Mouse (Mus musculus): ENCODE results near the gene Kcns1. TPM values are rescaled to one million over a fixed set of nuclear protein-coding genes. Genes with fewer than 3 reads are reported as not detected.
"Not testable (repeated sequence)": the region's sequence is repeated elsewhere in the genome, so short reads cannot be mapped to it uniquely, and the experiment has no call there.

Kcns1 gene
- total RNA-seq (2015; ENCODE audit: low replicate concordance) = not detected in 2 replicates
- not detected in 2 replicates for total RNA-seq (2017; ENCODE audit: low replicate concordance)

DNA sequence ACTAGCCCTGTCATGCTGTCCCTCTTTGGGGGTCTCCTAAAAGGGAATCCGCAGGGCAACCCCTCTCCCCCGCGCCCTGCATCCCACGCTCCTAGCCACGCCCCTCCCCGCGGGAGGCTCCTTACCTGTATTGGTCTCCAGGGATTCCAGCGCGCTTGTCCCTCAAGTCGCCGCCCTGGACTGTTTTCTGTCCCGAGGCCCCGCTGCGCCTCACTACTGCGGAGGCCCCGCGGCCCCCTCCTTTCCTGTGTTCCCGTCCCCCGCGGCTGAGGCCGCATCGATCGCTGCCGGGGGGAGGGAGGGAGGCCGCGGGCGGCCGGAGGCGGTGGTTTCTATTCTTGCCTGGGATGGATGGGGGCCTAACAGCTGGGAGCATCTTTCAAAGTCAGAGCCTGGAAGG is at the start of gene Kcns1:
Gene Kcns1 (minus strand): TSS at position 212 of the 400 bp plus-strand sequence.
- ATAC-seq (replicated peaks; ENCODE audit: low FRiP score, poor library complexity, severe bottlenecking) = no peak

DNA sequence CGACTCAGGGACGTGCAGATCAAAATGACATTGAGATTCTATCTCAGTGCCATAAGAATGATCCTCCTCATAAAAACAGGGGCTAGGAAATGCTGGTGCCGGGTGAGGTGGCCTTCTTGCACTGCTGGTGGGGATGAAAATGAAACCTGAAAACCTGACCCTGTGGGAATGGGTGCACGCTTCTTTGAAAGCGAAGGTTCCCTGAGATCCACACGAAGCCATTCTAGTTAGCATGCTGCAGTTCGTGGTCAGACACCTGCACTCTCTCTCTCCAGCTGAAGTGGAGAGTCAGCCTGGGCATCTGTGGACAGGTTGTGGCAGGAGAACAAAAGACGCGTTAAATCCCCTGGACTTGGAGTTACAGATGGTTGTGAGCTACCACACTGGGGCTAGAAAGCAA is 48.4 kb upstream of the Kcns1 start:
- ATAC-seq (replicated peaks; ENCODE audit: low FRiP score, poor library complexity, severe bottlenecking) = no peak

DNA sequence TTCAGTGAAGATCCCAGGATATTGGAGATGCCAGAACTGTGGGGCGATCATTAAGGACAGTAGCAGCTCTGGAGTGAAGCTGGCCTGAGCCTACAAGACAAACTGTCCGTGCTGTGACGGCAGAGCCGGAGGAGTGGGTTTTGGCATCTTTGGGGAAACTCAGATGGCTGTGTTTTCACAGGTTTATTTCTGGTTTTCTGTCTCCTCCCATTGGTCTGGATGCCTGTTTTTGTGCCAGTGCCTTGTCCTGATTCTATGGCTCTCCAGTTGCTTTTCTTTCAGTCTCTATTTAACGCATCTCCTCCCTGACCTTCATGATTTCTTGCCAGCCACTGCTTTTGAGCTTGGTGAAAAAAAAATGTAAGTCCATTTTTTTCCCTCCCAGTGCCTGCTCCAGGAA is 41.8 kb upstream of the Kcns1 start:
- ATAC-seq (replicated peaks; ENCODE audit: low FRiP score, poor library complexity, severe bottlenecking) = no peak

DNA sequence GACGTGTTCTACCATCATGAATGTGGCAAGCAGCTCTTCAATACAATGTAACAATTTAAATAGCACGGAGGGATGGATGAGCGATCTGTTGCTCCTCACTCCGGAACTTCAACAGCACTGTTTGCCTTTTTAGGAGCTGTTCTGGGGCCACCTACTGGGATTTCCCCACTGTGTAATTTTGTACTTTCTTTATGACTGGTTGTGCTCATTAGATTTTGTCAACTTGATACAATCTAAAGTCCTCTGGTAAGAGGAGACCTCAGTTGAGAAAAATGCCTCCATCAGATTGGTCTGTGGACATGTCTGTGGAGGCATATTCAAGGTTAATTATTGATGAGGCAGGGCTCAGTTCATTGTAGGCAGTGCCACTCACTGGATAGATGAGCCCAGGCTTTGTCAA is 40.0 kb upstream of the Kcns1 start:
- ATAC-seq (replicated peaks; ENCODE audit: low FRiP score, poor library complexity, severe bottlenecking) = no peak

DNA sequence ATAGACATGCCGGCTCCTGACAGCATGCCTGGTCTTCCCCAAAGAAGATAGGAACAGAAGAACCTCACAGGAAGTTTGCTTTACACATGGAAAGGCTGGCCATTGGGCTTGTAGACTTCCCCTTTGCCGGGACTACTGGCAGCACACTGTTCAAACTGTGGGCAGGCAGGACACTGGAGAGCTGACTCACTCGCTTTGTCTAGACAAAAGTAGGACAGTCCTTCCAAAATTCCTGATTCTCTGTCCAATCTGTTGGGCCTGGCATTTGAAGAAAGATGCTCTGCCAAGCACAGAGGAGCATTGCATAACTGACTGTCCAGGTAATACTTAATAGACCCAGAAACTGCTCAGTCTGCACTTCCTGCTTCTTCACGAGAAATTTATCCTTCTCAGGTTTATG is 35.8 kb upstream of the Kcns1 start:
- no peak for ATAC-seq (replicated peaks; ENCODE audit: low FRiP score, poor library complexity, severe bottlenecking)

DNA sequence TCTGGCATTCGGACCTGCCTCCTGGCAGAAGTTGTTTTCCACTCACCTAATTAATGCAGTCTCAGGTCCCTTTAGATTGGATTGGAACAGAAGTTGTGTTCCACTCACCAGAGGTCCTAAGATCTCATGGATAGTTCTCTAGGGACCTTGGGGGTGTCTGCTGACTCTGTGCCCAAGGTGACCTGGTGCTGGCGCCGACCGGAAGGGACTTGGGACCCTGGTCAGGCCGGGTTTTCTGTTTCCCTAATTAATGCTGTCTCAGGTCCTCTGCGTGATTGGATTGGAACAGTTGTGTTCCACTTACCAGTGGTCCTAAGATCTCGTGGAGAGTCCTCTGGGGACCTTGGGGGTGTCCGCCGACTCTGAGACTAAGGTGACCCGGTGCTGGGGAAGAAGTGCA is 35.1 kb upstream of the Kcns1 start:
- ATAC-seq (replicated peaks; ENCODE audit: low FRiP score, poor library complexity, severe bottlenecking) = not testable (repeated sequence)

DNA sequence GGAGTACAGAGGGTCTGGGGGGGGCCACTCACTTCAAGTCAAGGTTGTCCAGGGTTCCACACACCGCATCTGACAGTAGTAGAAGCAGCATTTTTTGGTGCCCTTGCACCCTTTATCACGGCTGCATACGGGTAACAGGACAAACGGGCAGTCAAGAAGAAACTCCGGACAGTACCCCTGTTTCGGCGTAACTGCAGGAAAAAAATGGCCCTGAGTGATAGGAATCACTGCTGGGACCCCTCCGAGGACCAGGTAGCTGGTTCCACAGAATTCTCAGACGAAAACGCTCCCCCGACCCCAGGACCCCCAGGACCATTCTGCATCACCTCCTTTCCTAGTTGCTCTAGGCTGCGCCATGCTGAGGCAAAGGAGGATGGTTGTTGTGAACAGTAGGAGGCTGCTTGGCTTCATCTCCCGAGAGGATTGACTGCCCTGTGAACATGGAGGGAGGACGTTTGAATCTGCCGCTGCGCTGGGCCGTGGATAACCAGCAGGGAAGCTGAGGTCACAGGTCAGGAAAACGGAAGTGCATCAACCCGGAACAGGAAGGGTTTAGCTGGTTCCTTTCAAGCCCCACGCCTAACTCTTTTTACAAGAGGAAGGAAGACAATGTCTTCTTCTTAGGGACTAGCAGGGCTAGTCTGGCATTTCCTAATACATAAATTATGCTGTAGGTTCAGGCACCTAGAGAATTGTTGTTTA is 28.9 kb upstream of the Kcns1 start, which contains the start of gene Wfdc15a:
Gene Wfdc15a (minus strand): TSS at position 505 of the 702 bp plus-strand sequence.
- ATAC-seq (replicated peaks; ENCODE audit: low FRiP score, poor library complexity, severe bottlenecking) = no peak

DNA sequence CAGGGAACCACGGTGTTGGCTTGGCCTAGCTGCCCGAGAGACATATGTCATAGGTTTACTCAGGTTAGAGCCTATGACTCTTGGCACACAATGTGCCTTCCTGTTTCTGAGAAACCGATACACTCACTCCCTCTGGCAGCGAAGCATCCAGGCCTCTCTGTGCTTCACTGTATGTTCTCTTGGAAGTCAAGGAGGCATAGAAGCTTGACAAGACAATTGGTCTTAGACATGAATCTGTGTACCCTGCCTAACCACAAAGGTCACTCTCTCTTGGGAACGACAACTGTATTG is 25.7 kb upstream of the Kcns1 start:
- no peak for ATAC-seq (replicated peaks; ENCODE audit: low FRiP score, poor library complexity, severe bottlenecking)

DNA sequence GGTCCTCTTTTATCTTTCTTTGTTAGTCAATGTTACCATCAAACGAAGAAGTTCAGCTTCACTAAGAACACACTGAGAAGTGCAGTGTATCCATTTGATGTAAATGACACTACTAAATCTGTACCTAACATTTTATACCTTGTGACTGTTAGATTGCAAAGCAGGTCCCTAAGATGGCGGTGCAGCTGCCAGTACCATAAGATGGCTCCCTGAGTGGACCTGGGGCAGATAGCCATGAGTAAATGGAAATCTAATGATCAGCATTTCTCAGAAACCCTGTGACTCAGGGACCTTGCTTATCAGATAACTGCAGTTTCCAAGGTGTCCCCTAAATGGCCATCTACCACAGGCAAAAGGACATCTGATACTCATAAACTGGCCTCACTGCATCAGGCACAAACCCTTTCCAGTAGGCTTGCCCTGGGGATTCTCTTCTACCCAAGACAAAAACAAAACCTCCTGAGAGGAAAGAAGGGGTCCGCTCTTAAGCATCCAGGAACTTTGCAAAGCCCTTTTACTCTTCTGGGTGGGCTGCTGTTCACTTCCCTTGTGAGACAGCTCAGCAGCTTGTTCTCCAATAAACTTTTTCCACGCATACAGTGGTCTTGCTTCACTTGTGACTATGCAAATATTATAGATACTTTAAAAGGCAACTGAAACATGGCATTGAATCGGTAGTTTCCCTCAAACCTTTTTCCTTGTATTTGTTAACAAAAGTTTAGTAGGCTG is 25.2 kb upstream of the Kcns1 start:
- no peak for ATAC-seq (replicated peaks; ENCODE audit: low FRiP score, poor library complexity, severe bottlenecking)

DNA sequence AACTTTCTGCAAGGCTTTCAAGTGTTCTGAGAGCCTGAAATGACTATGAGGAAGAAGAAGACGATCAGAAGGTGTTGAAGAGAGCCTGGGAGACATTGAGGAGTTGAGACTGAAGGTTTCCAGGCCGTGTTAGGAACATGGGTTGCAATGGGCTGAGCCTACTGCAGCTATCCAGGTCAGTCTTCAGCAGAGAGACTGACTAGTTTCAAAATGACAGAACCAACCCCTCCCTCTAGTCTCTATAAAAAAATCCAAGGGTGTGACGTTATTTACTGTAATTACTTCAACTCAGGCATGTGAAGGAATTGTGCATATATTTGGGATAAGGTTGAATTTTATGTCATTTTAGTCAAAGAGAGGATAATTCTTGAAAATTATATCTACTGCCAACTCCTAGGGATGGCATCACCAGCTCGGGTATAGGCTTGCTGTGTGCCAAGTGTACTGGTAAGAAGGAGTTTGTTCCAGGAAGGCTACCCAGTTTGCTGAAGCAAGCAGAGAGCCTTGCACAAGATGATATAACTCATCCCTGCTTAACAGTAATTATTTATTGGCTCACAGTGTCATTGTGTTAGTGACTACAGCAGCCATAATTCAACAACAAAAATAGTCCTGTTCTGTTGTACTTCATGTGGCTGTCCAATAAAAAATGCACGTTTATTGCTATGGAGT is 24.2 kb upstream of the Kcns1 start:
- ATAC-seq (replicated peaks; ENCODE audit: low FRiP score, poor library complexity, severe bottlenecking) = no peak

DNA sequence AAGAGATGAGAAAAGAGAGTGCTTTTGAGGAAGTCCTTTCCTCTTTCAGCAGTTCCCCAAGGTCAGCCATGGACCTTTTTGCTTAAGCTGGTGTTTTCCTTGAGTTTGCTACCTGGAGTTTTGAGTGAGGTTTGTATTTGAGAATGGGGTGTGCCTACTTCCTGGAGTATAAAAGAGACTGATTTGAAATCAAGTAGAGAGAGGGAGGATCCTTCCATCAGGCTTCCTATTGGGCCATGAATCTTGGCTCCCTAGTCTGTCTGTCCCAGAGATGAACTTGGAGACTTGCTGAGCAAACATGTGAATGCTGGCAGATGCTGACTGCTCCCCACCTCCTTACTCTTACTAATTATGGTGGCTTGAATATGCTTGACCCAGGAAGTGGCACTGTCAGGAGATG is 21.4 kb upstream of the Kcns1 start:
- ATAC-seq (replicated peaks; ENCODE audit: low FRiP score, poor library complexity, severe bottlenecking) = no peak

DNA sequence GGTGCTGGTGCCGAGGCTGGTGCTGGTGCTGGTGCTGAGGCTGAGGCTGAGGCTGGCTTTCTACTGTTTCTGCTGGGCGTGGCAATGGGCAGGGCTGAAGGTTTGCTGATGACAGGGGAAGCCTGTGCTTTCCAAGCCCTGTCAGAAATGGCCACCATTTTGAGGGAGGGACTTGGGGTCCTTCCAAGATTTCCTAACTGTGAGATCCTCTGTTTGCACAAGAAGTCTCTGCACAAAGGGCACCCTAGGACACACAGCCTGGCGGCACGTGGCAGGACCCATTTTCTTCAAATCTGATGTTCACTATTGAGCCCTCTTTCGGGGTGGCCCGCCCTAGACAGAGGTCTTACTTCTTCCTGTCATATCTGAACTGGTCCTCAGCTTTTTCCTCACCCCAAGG is 19.7 kb upstream of the Kcns1 start, which contains the start of gene Wfdc12:
Gene Wfdc12 (minus strand): TSS at position 33 of the 400 bp plus-strand sequence.
- ATAC-seq (replicated peaks; ENCODE audit: low FRiP score, poor library complexity, severe bottlenecking) = no peak

DNA sequence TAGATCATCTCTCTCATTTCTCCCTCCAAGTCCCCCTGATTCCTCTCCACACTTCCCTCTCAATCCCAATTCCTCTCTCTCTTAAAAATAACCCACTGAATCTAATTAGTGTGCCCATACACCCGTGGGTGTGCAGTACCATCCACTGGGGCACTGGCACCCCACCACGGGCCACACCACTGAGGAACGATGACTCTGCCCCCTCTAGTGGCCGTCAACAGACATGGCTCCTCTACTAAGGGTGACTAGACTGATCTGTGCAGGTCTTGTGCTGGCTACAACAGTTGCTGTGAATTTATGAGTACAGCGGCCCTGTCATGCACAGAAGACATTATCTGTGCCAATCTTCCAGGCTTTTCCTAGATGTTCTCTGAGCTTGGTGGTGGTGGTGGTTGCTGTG is 17.8 kb upstream of the Kcns1 start:
- ATAC-seq (replicated peaks; ENCODE audit: low FRiP score, poor library complexity, severe bottlenecking) = peak; percentile 73; the same call in 1 of the 2 replicates

DNA sequence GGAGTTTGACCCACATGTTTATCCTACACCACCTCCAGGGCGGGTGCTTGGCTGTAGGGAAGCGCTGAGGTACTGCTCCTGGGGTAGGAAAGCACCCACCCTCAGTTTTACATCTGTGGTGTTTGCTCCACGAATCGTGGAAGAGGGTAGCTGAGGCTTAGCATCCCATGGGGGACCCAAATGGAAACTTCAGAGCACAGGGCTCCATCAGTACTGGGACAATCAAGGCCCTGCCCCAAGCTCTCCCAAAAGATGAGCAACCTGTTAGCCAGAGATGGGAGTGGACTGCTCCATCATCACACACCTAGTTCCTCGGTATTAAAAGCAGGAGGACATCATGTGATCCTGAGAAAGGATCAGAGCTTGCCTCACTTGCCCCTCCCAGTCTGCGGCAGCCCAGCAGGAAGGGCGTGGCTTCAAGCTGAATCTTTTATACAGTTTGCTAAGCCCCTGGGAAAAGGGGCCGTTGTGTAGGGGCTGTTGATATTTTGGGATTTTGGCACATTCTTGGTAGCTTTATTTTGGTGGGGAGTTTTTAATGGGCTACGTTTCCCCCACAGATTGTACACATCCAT is 13.3 kb upstream of the Kcns1 start:
- ATAC-seq (replicated peaks; ENCODE audit: low FRiP score, poor library complexity, severe bottlenecking) = no peak

DNA sequence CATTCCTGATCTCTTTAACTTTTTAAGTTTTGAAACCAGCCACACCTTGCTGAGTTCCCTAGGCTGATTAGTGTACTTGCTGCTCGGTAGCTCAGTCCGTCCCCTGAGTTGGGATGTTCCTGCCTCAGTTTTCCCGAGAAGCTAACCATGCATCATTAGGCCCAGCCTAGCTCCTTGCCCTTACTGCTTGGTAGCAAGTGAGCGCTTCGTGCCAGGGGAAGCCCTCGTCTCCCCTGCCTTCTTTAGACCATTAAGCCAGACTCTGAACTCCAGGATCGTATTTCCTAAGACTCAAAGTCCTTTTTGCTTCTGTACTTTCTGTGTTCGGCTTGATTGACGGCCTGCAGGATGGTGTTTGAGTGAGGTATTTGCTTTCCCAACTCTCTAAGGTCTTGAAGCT is 12.4 kb upstream of the Kcns1 start:
- no peak for ATAC-seq (replicated peaks; ENCODE audit: low FRiP score, poor library complexity, severe bottlenecking)

DNA sequence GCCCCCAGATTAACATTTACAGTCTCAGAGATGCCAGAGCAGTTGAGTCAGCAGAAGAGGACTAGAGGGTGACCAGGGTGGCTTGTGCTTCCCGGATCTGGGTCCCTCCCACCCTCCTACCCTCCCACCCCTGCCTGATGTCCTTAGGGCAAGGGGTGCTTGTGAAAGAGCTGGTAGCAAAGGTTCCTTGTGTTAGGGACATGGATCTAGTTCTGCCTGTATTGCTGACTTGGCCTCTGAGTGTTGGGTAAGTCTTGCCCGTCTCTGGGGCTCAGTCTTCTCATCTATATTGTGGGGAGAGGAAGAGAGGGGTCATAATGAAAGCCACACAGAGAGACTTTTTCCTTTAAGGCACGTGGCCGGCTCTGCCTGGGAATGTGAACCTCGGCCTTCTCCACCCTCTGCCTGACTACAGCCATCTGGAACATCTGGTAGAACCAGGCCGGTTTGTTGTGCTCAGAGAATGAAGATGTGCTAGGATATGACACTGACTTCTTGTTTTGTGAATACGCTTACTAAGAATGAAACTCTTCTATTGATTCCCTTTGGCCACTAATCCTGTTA is 11.9 kb upstream of the Kcns1 start, which contains the start of gene Wfdc5:
Gene Wfdc5 (minus strand): TSS at position 51 of the 564 bp plus-strand sequence.
- ATAC-seq (replicated peaks; ENCODE audit: low FRiP score, poor library complexity, severe bottlenecking) = no peak

DNA sequence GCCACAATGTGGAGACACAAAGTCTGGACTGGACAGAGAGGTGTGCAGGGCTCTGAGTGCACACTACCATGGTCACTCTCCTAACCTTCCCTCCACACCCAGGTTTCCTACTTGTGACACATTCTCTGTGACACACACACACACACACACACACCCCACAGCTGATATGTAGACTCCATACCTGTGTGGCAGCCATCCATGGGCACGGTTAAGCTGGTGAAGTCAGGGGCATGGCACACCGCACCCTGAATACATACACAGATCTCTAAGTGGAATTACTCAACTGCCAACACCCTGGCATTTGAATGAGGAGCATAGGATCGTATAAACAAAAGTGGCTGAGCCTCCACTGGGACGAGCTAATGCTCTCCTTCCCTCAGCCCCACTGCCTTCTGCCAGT is 9.9 kb upstream of the Kcns1 start:
- ATAC-seq (replicated peaks; ENCODE audit: low FRiP score, poor library complexity, severe bottlenecking) = no peak

DNA sequence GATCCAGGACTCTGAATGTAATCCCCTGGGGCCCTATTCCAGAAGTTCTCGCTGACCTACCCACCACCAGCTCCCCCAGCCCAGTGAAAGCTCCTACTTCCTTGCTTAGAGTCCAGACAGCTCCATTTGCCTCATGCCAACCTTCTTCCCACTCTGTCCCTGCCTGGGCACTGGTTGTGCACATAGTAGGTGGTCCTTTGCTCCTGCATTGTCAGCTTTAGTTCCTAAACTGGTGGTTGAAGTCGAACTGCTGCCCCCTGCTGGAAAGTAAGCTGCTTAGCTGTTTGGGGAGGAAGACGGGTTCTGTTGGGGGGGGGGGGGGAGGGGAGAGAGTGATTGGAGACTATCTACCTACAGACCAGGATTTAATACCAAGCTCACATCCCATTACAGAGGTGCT is 9.2 kb upstream of the Kcns1 start:
- ATAC-seq (replicated peaks; ENCODE audit: low FRiP score, poor library complexity, severe bottlenecking) = no peak

DNA sequence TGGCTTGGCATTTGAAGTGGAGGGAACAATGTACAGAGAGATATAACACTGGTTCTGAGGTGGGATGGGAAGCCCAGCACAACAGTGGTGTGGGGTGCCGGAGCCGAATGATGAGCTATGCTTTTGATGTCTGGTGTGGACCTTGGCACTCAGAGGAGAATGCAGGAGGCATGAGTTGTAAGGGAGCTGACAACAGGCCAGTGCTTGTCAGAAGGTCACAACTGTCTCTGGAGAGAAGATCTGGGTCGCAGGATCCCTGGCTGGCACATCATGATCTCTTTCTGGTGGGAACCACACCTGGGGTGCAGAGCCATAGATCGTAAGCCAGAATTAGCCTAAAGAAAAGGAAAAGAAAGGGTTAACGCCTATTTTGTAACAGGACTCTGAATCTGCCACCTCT is 6.9 kb upstream of the Kcns1 start:
- no peak for ATAC-seq (replicated peaks; ENCODE audit: low FRiP score, poor library complexity, severe bottlenecking)

DNA sequence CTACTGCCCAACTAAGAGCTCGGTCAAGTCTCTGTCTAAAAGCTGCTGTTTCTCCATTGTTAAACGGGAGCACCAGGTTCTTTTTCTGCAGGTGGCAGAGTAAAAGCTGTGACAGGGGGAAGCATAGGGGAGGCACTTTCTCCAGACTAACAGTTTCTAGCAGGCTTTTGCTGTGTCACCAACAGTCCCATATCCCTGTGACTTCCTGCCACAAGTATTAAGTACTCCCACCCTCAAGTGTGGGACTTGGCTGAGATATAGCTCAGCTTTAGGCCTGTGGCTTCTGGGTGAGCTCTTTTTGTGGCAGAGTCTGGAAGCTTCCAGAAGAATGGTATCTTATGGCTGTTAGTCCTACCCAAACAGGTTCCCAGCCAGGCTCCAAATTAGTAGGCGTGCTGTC is 4.9 kb upstream of the Kcns1 start:
- ATAC-seq (replicated peaks; ENCODE audit: low FRiP score, poor library complexity, severe bottlenecking) = no peak
